24 mouse cellular contexts compared by ENCODE assay signal in genomic region chr2:52419295-52419694, GRCm38 (mm10). TPM values are rescaled to one million over a fixed set of nuclear protein-coding genes. Genes with fewer than 3 reads are reported as not detected.
A peak's percentile ranks its signal among the peaks of the same experiment; 100 is the strongest.
DNase-seq lines count a peak whose midpoint lies in the region; ATAC-seq and TF ChIP-seq lines count a peak whose summit lies in the region.
"Had no signal": no experiment of that assay in that cellular context is flagged by ENCODE, and none has a peak within 500 bp of the region (broad histone marks: within the 10 kb centered on the region; RNA-seq: fewer than 3 reads in every experiment).

No protein-coding gene starts in this region.

- no peak overlapping the region for H3K27ac ChIP-seq in heart, embryonic 10.5 days
- H3K27ac ChIP-seq in intestine, postnatal 0 days (ENCODE audit: low read depth, low read length), result peak overlapping the region; percentile 70
- no peak overlapping the region for H3K27ac ChIP-seq in intestine, embryonic 15.5 days
- H3K27ac ChIP-seq in liver, embryonic 11.5 days (ENCODE audit: low read depth, low read length), result no peak overlapping the region
- peak overlapping the region; percentile 95 for H3K27ac ChIP-seq in liver, postnatal 0 days (ENCODE audit: low read depth)
- H3K27ac ChIP-seq in midbrain, embryonic 15.5 days, result no peak overlapping the region
- H3K27ac ChIP-seq: embryonic facial prominence, embryonic 10.5 days; forebrain, embryonic 13.5 days; gastrocnemius, adult 2 months; hindbrain, embryonic 15.5 days had no signal

- peaks cover 25% of the 10 kb centered on the region for H3K36me3 ChIP-seq in heart, embryonic 10.5 days
- H3K36me3 ChIP-seq in intestine, postnatal 0 days (ENCODE audit: control insufficient read depth, insufficient read depth), result peaks cover 12% of the 10 kb centered on the region; the same call in 1 of the 2 replicates
- H3K36me3 ChIP-seq in intestine, embryonic 15.5 days, result peaks cover 8% of the 10 kb centered on the region; the same call in 1 of the 2 replicates
- H3K36me3 ChIP-seq in liver, embryonic 11.5 days (ENCODE audit: control insufficient read depth, insufficient read depth, low read length), result peaks cover 13% of the 10 kb centered on the region
- peaks cover 9% of the 10 kb centered on the region for H3K36me3 ChIP-seq in liver, postnatal 0 days (replicated peaks; ENCODE audit: insufficient read depth, low read length)
- H3K36me3 ChIP-seq in midbrain, embryonic 15.5 days (replicated peaks), result peaks cover 14% of the 10 kb centered on the region

- TF ChIP-seq EP300 in liver, postnatal 0 days (IDR thresholded peaks at IDR 0.05; ENCODE audit: low read depth), result no peak

- no peak for TF ChIP-seq CTCF in intestine, postnatal 0 days (IDR thresholded peaks at IDR 0.05; ENCODE audit: low read depth)
- TF ChIP-seq CTCF in liver, postnatal 0 days (IDR thresholded peaks at IDR 0.05; ENCODE audit: low read depth), result no peak

- H3K27me3 ChIP-seq in heart, embryonic 10.5 days (ENCODE audit: insufficient read depth, poor library complexity, severe bottlenecking), result no peaks in the 10 kb centered on the region
- no peaks in the 10 kb centered on the region for H3K27me3 ChIP-seq in intestine, postnatal 0 days (replicated peaks; ENCODE audit: control insufficient read depth, insufficient read depth, low read length)
- no peaks in the 10 kb centered on the region for H3K27me3 ChIP-seq in intestine, embryonic 15.5 days (replicated peaks)
- H3K27me3 ChIP-seq in liver, embryonic 11.5 days (replicated peaks; ENCODE audit: control insufficient read depth, insufficient read depth, low read length), result no peaks in the 10 kb centered on the region
- H3K27me3 ChIP-seq in liver, postnatal 0 days (ENCODE audit: insufficient read depth, low read length), result no peaks in the 10 kb centered on the region
- H3K27me3 ChIP-seq in midbrain, embryonic 15.5 days (replicated peaks), result no peaks in the 10 kb centered on the region
- H3K27me3 ChIP-seq: CH12.LX; forebrain, embryonic 13.5 days; hindbrain, embryonic 15.5 days; Patski had no signal

- no peak overlapping the region for H3K4me3 ChIP-seq in heart, embryonic 10.5 days
- H3K4me3 ChIP-seq in intestine, postnatal 0 days (ENCODE audit: low read depth, low read length), result no peak overlapping the region
- H3K4me3 ChIP-seq in intestine, embryonic 15.5 days (replicated peaks), result no peak overlapping the region
- H3K4me3 ChIP-seq in liver, embryonic 11.5 days (ENCODE audit: low read depth, low read length), result no peak overlapping the region
- H3K4me3 ChIP-seq in liver, postnatal 0 days (ENCODE audit: low read depth, low read length), result no peak overlapping the region
- no peak overlapping the region for H3K4me3 ChIP-seq in midbrain, embryonic 15.5 days
- H3K4me3 ChIP-seq: embryonic facial prominence, embryonic 10.5 days; forebrain, embryonic 13.5 days; gastrocnemius, adult 2 months; hindbrain, embryonic 15.5 days had no signal

- WGBS in heart, embryonic 10.5 days, result 61% methylated on average over 6 of the region's 6 CpGs
- 62% methylated on average over 6 of the region's 6 CpGs for WGBS in intestine, postnatal 0 days
- 78% methylated on average over 6 of the region's 6 CpGs for WGBS in intestine, embryonic 15.5 days
- 62% methylated on average over 6 of the region's 6 CpGs for WGBS in liver, embryonic 11.5 days
- 50% methylated on average over 6 of the region's 6 CpGs for WGBS in liver, postnatal 0 days (ENCODE audit: insufficient replicate concordance)
- WGBS in midbrain, embryonic 15.5 days, result 87% methylated on average over 6 of the region's 6 CpGs

- ATAC-seq in intestine, postnatal 0 days, result no peak
- no peak for ATAC-seq in intestine, embryonic 15.5 days
- ATAC-seq in liver, embryonic 11.5 days (replicated peaks; ENCODE audit: low FRiP score), result no peak
- ATAC-seq in liver, postnatal 0 days, result no peak
- ATAC-seq in midbrain, embryonic 15.5 days (replicated peaks), result no peak
- ATAC-seq: activated CD4-positive, CD25-positive, alpha-beta regulatory T cell, adult 4 months; forebrain, embryonic 13.5 days; forebrain, postnatal 0 days; Patski had no signal

- peak; percentile 64 for DNase-seq in heart, adult 11 months
- DNase-seq in heart, embryonic 10.5 days (ENCODE audit: low spot score), result no peak
- no peak for DNase-seq in liver, embryonic 11.5 days (ENCODE audit: low spot score)
- DNase-seq in liver, postnatal 0 days, result no peak
- DNase-seq in adrenal gland, adult 18-20 months (ENCODE audit: low spot score in 2 of 2), result no peak
- DNase-seq: adrenal gland, adult 2 months; adrenal gland, postnatal 25 days; cerebellum, adult 8-10 months; cerebellum, postnatal 36 days; forebrain, postnatal 0 days; gastrocnemius, adult 2 months; gastrocnemius, postnatal 25 days; heart, adult 18-20 months; heart, postnatal 14 days; kidney, adult 11 months had no signal

- 0 out of 2 replicates have a peak overlapping the region, but pooled peaks have one; percentile 31 for H3K9ac ChIP-seq in intestine, postnatal 0 days (ENCODE audit: low read depth, low read length)
- no peak overlapping the region for H3K9ac ChIP-seq in intestine, embryonic 15.5 days
- no peak overlapping the region for H3K9ac ChIP-seq in liver, embryonic 11.5 days (ENCODE audit: low read depth, low read length)
- peak overlapping the region; percentile 42; the same call in 1 of the 2 replicates for H3K9ac ChIP-seq in liver, postnatal 0 days (replicated peaks)
- H3K9ac ChIP-seq in midbrain, embryonic 15.5 days, result no peak overlapping the region
- H3K9ac ChIP-seq: forebrain, embryonic 13.5 days; forebrain, postnatal 0 days; hindbrain, embryonic 15.5 days had no signal

- no peaks in the 10 kb centered on the region for H3K9me3 ChIP-seq in heart, embryonic 10.5 days
- H3K9me3 ChIP-seq in intestine, postnatal 0 days (ENCODE audit: control insufficient read depth), result no peaks in the 10 kb centered on the region
- no peaks in the 10 kb centered on the region for H3K9me3 ChIP-seq in intestine, embryonic 15.5 days
- no peaks in the 10 kb centered on the region for H3K9me3 ChIP-seq in liver, embryonic 11.5 days (ENCODE audit: control insufficient read depth, low read length)
- no peaks in the 10 kb centered on the region for H3K9me3 ChIP-seq in liver, postnatal 0 days (ENCODE audit: low read length)
- peaks cover 3% of the 10 kb centered on the region; the same call in 1 of the 2 replicates for H3K9me3 ChIP-seq in midbrain, embryonic 15.5 days
- H3K9me3 ChIP-seq: hindbrain, embryonic 15.5 days had no signal

- H3K4me1 ChIP-seq in heart, embryonic 10.5 days, result peaks cover 40% of the 10 kb centered on the region
- 0 out of 2 replicates have a peak, but pooled peaks cover 3% of the 10 kb centered on the region for H3K4me1 ChIP-seq in intestine, postnatal 0 days (replicated peaks; ENCODE audit: control insufficient read depth, insufficient read depth, low read length)
- H3K4me1 ChIP-seq in intestine, embryonic 15.5 days (replicated peaks), result peaks cover 14% of the 10 kb centered on the region
- peaks cover 40% of the 10 kb centered on the region for H3K4me1 ChIP-seq in liver, embryonic 11.5 days (replicated peaks; ENCODE audit: control insufficient read depth, insufficient read depth, low read length)
- peaks cover 23% of the 10 kb centered on the region for H3K4me1 ChIP-seq in liver, postnatal 0 days (ENCODE audit: insufficient read depth)
- H3K4me1 ChIP-seq in midbrain, embryonic 15.5 days, result peaks cover 29% of the 10 kb centered on the region

- H3K4me2 ChIP-seq in intestine, postnatal 0 days (replicated peaks; ENCODE audit: low read depth), result no peak overlapping the region
- no peak overlapping the region for H3K4me2 ChIP-seq in intestine, embryonic 15.5 days (replicated peaks)
- H3K4me2 ChIP-seq in liver, embryonic 11.5 days, result 0 out of 2 replicates have a peak overlapping the region, but pooled peaks have one; percentile 8
- H3K4me2 ChIP-seq in liver, postnatal 0 days (ENCODE audit: low read depth, low read length), result peak overlapping the region; percentile 44
- no peak overlapping the region for H3K4me2 ChIP-seq in midbrain, embryonic 15.5 days
- H3K4me2 ChIP-seq: forebrain, embryonic 13.5 days; hindbrain, embryonic 15.5 days had no signal

RNA-seq across cellular contexts. Expression of gene Arl5a, which starts 5.4 kb away (rescaled TPM):
- 62.9 and 72.8 TPM in 2 replicates for polyA plus RNA-seq in heart, embryonic 10.5 days (2016; fragmentation: Nextera tagmentation; extraction: Ambion mirVana)
- 27.4 and 31.1 TPM in 2 replicates for polyA plus RNA-seq in intestine, postnatal 0 days (2015; fragmentation: Nextera tagmentation; extraction: Ambion mirVana)
- 33.3 and 36.4 TPM in 2 replicates for polyA plus RNA-seq in intestine, embryonic 15.5 days (2015; fragmentation: Nextera tagmentation; extraction: Ambion mirVana)
- 71.8 and 86.2 TPM in 2 replicates for polyA plus RNA-seq in liver, embryonic 11.5 days (2014; fragmentation: Nextera tagmentation; extraction: Ambion mirVana)
- polyA plus RNA-seq in liver, postnatal 0 days (2015; fragmentation: Nextera tagmentation; extraction: Ambion mirVana), result 17.2 and 21.9 TPM in 2 replicates
- polyA plus RNA-seq in midbrain, embryonic 15.5 days (2015; fragmentation: Nextera tagmentation; extraction: Ambion mirVana), result 37.3 and 40.2 TPM in 2 replicates
- total RNA-seq in adrenal gland, adult 18-20 months (2021), result 10 to 100 TPM; 39.9 to 62.6 TPM

RNA-seq across cellular contexts. Expression of gene Neb, which starts 41.0 kb away (rescaled TPM):
- 0.75 and 1.7 TPM in 2 replicates for polyA plus RNA-seq in heart, embryonic 10.5 days (2016; fragmentation: Nextera tagmentation; extraction: Ambion mirVana)
- polyA plus RNA-seq in intestine, postnatal 0 days (2015; fragmentation: Nextera tagmentation; extraction: Ambion mirVana), result 0.10 and 0.17 TPM in 2 replicates
- polyA plus RNA-seq in intestine, embryonic 15.5 days (2015; fragmentation: Nextera tagmentation; extraction: Ambion mirVana), result 0.59 and 1.4 TPM in 2 replicates
- polyA plus RNA-seq in liver, embryonic 11.5 days (2014; fragmentation: Nextera tagmentation; extraction: Ambion mirVana), result 0.90 and 1.2 TPM in 2 replicates
- polyA plus RNA-seq in liver, postnatal 0 days (2015; fragmentation: Nextera tagmentation; extraction: Ambion mirVana), result 1.7 and 10.1 TPM in 2 replicates
- 0.65 and 0.72 TPM in 2 replicates for polyA plus RNA-seq in midbrain, embryonic 15.5 days (2015; fragmentation: Nextera tagmentation; extraction: Ambion mirVana)
- 1 to 10 TPM; 2.9 to 7.0 TPM for total RNA-seq in adrenal gland, adult 18-20 months (2021)

Comparison
In these comparisons a context has a peak if more than half of its experiments do, and no peak if none do; other contexts are left out.
1. H3K27ac ChIP-seq: peak in intestine, postnatal 0 days (single experiment) and liver, postnatal 0 days (single experiment); none in heart, embryonic 10.5 days (single experiment), intestine, embryonic 15.5 days (single experiment), liver, embryonic 11.5 days (single experiment) and midbrain, embryonic 15.5 days (single experiment).
2. H3K9ac ChIP-seq: peak in intestine, postnatal 0 days (single experiment) and liver, postnatal 0 days (single experiment); none in intestine, embryonic 15.5 days (single experiment), liver, embryonic 11.5 days (single experiment) and midbrain, embryonic 15.5 days (single experiment).
3. H3K4me2 ChIP-seq: peak in liver, embryonic 11.5 days (single experiment) and liver, postnatal 0 days (single experiment); none in intestine, postnatal 0 days (single experiment), intestine, embryonic 15.5 days (single experiment) and midbrain, embryonic 15.5 days (single experiment).